Mouse (Mus musculus) thymus, postnatal 36 days (tissue): Measurements from ENCODE around the gene Ttc30a1.

Experiments
- DNase-seq, 2 experiments: peaks; one replicate each; pipeline ENCODE4 v3.0.0; 2022; ENCODE audit warnings: mixed read lengths in 2 of 2

Ttc30a1 gene

GRCm38 (mm10) chr2:75929786-75930444 is 51.9 kb downstream of the Ttc30a1 start:
- no peak for DNase-seq

- no peak for DNase-seq
Measured at GRCm38 (mm10) chr2:75929141-75929540, 52.6 kb downstream of the Ttc30a1 start.
